Mouse (Mus musculus) brain, adult 2 months (tissue): ENCODE data around the gene Nasp.

Experiments
- DNase-seq: peaks from one replicate; pipeline ENCODE4 v3.0.0; 2011; ENCODE audit warnings: low read depth, low spot score

Gene Nasp

DNA sequence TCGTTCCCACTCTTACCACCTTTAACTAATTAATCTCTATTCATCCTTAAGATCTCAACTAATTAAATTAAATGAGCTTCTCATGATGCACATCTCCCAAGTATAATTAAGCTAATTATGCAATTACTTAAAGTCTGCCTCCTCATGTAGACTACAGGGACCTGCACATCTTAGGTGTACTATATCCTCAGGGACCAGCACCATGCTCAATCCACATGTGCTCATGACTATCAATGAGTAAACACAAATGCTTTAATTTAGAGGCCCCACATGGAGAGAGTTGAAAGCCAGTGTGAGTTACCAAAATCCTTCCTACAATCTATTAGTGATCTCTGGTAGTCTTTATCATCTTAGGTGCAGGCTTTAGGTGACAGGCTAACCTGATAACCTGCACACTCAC lies 7.5 kb upstream of the Nasp start:
- DNase-seq = no peak

- DNase-seq = peak; percentile 95
These were observed 403 bp downstream of the Nasp start for GRCm38 (mm10) chr4:116627359-116627716.

DNA sequence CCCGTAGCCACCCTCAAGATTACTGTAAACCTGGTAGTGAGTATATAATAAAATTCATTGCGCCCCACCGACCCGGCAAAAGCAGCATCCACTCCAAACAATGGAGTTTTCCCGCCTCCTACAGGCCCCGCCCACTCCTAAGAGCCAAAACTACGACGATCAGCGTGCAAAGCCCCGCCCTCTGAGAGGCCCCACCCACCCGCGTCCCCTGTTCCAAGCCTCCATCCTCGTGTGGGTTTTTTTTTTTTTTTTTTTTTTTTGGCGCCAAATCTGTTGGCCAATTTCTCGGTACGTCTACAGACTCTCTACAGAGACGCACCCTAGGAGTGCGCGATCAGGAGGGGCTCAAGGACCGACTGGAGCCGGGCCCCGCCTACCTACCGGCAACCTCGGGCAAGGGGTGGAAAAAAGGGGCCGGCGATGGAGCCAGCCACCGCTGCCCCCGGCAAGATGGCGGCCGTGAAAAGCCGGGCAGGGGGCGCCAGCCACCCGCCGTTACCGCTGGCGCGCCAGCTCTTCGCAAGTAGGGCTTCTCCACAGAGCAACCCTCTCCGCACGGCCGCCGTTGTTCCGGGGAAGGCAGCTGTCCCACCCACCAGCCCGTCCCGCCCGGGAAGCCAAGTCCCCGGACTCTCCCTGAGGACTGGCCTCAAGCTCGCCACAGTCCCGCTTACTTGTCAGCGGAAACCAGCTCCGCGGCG lies 933 bp downstream of the Nasp start:
- DNase-seq = peak; percentile 88

GRCm38 (mm10) chr4:116624831-116625230 lies 2.9 kb downstream of the Nasp start:
- no peak for DNase-seq

GRCm38 (mm10) chr4:116615237-116615636 lies 12.5 kb downstream of the Nasp start:
- no peak for DNase-seq

GRCm38 (mm10) chr4:116612621-116613020 lies 15.1 kb downstream of the Nasp start:
- no peak for DNase-seq

DNA sequence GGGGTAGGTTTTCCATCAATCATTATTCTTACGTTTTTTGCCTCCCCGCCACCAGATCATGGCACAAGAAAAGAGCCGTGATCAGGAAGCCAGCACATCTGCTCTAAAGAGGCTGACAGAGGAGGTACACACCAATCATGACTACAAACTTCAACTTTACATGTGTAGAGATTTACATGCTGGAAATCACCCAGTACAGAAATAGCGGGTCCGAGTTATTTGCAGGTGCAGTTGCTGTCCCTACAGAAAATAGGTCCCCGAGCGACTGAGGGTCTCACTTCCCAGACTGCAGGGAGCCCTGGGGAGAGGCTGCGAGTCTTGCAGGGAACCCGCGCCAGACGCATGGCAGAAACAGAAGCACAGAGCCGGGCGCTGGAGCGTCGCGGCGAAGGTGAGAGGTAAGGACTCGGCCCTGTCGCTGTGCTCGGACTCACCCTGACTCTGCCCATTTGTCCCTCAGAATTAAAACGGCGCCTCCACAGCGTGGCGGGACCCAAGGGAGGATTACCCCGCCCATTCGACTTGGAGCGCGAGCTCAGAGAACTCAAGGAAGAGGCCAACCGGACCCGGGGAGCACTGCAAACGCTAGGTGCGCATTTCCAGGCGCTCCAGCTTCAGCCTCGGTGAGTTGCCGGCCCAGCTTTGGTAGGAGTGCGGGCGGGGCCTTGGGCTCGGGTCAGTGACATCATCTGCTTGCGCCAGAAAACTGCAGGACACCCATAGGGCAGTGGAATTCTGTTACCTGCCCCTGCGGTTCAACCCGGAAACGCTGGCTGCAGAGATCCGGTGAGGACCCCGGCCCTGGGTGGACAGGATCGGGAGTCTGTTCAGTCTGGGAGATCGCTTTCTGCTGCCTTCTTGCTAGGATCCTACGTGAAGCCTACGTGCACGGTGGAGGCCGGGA lies 30.5 kb downstream of the Nasp start:
- peak; percentile 98 for DNase-seq

DNA sequence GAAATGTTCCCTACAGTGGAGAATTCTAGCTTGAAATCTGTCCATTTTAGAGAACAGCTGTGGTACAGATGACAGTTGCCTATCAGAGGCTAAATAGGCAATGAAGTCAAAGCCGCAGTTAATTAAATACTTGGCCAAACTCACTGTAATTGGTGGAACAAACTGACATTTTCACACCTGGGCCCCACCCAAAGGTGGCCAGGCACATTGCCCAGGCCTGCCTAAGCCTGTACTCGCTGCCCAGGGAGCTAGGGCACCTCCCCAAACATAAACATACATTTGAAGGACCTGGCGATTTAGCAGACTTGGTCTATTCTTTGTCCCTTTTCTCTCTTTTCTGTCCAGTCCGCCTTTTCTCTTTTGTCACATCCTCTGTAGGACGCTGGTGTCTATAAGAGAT lies 31.4 kb downstream of the Nasp start, which contains the start of gene Ccdc17:
Ccdc17 (plus strand) TSS at position 276 of the 400 bp plus-strand sequence.
- peak; percentile 12 for DNase-seq

- DNase-seq = no peak
These were observed 31.9 kb downstream of the Nasp start for GRCm38 (mm10) chr4:116595793-116596192.

DNA sequence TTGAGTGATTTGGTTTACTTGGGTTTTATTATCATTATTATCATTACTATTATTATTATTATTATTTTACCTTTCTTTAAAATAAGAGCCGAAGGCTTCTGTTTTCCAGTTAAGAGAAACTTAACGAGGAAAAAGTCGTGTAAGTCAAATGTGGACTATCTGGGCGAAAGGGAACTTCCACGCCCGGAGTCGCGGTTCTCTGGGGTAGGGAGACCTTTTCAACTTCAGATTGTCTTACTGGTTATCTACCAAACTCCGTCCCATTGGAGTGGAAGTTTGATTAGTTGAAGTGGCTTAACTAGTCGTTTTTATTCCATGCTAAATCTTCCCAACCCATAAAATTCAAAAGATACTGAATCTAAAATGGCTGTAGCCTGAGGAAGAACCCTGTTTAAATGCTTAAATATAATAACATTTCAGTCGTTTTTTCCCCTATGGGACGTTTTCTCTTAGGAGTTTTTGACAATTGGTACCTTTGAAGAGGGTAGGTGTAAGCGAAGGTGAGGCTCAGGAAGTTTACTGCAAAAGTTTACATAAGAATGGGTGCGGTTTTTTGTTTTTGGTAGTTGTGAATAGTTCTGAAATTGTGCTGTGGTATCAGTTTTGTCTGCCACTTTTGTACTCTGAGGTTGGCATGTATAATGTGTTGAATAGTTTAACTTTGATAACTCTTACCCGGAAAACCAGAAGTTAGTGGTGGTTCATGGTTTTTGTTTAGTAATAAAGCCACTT lies 69.4 kb downstream of the Nasp start:
- no peak for DNase-seq

DNA sequence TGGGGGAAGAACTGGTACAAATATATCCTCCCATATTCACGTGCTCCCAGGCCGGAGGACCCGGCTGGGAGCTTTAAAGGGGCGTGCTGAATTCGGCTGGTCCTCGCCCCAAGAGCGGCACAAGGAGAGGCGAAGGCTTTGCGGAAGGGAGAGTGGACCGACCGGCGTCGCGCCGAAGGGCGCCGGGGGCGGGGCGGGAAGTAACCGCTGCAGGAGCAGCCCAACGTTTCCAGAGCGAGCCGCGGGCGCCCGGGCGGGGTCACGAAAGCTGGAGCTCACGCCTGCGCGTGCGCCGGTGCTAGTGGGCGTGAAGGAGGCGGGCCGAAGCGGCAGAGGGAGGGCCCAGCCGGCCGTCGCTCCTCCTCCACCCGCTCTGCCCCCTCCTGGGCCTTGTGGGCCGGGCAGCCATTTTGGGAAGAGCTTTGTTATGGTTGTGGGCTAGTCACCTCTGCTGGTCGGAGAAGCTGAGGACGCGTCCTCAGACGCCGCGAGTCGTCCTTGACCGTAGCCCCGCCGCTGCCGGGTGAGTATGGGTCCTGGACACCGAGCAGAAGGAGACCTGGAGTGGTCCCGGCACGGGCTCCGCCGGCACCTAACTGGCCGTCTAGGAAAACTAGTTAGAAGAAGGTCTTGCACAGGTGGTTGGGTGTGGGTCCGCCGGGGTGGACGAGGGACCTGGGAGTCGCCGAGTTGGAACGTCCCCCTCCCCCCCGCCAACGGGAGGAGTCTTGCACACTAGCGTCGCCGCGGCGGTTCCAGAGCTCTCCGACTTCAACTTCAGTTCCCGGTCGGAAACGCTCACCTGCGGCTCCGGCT lies 70.2 kb downstream of the Nasp start, which contains the start of gene Gpbp1l1:
Gpbp1l1 (plus strand) TSS at position 353 of the 816 bp plus-strand sequence.
- peak; percentile 98 for DNase-seq

DNA sequence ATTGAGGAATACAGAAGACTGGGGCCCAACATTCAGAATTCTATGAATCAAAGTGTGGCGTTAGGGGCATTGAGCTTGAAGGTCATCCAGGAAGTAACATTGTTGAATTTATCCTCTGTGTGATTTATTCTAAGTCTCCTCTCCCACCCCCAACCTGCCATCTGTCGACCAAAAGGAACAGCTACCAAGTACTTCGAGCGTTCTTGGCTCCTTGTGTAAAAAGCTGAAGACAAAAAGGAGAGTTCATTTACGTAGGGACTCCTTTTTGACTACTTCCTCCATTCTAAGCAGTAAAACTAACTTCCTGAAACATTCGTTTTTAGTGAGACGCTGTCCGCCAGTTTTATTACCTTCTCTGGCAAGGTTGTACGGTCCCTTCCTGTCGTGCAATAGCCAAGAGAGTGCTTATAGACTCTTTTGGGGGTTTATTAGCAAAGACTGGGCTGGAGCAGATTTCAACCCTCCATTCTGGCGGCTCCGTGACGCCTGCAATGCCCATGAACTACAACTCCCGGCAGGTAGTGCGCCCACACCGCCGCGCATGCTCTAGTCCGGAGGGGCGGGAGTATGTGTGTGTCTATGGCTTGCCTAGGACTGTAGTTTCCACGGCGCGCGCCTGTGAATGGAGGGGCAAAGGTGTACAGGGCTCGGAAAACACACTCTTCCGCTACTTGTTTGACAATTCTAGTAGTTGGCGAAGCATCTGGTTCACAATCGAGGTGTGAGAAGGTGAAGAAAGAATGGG lies 71.0 kb downstream of the Nasp start:
- DNase-seq = peak; percentile 97

- DNase-seq = peak; percentile 94
These were observed 72.1 kb downstream of the Nasp start, which contains the start of gene Tmem69 for GRCm38 (mm10) chr4:116555413-116556300. Gene Tmem69 (minus strand): TSS chr4:116555936.

DNA sequence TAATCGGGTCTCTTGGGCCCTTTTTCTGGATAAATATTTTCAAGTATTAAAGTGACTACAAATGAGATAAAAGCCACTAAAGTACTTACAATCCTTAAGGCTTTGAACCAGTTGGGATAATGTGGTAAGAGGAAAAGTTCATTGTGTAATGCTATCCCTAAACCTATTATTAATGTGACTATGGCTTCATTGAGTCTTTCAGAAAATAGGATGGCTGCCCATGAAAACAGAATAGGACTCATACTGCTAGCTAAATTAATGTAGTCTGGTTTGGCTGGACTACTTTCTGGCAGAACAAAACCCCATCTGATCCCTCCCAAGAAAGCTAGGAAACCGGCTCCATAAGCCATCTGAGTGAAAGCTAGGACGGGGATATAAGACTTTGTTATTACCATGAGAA lies 74.7 kb downstream of the Nasp start:
- no peak for DNase-seq
